Mouse (Mus musculus): ENCODE measurements around the gene Cstad. TPM values are rescaled to one million over a fixed set of nuclear protein-coding genes. Genes with fewer than 3 reads are reported as not detected.

Cstad gene
- polyA plus RNA-seq, 1 experiment: 0.57 TPM

DNA sequence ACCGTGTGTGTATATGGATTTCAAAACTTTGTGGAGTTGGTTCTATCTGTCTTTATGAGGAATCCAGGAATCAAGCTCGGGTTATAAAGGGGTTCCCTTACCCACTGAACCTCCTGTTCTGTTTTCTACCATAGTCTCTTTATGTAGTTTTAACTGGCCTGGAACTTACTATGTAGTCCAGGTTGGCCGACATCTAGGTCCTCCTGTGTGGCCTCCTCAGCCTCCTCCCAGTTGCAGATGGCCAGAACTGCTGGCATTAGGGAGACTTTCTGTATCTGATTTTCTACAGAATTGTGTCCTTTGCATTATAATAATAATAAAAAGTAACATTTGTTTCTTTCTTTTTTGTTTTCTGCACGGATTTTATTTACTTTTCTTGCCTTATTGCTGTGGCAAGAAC lies 21.3 kb upstream of the Cstad start:
- DNase-seq (ENCODE audit: low read depth): no peak
- TF ChIP-seq CTCF (IDR thresholded peaks at IDR 0.05; ENCODE audit: borderline replicate concordance, extremely low read depth, insufficient read depth, insufficient read length): no peak
- no peak for TF ChIP-seq POLR2A (IDR thresholded peaks at IDR 0.05; ENCODE audit: borderline replicate concordance, extremely low read depth, insufficient read depth, insufficient read length, poor library complexity, severe bottlenecking)

- DNase-seq (ENCODE audit: low read depth): no peak
Measured at GRCm38 (mm10) chr2:30577010-30577409, 17.8 kb upstream of the Cstad start.

DNA sequence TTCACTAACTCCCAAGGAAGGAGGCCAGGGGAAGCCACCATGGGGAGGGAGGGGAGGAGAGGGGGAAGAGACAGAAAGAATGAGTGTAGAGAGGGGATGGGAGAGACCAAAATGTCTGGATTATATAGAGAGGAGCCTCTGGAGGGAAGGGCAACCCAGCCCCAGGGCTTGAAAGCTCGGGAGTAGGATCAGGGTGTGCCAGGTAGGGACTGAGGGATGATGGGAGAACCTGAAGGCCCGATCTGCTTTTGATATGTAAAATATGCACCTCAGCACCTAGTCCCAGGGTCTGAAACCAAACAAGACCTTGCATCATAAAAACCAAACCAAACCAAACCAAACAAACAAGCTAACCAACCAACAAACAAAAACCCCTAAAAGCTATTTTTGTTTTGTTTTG lies 16.8 kb upstream of the Cstad start:
- TF ChIP-seq CTCF (IDR thresholded peaks at IDR 0.05; ENCODE audit: borderline replicate concordance, extremely low read depth, insufficient read depth, insufficient read length): no peak
- no peak for TF ChIP-seq POLR2A (IDR thresholded peaks at IDR 0.05; ENCODE audit: borderline replicate concordance, extremely low read depth, insufficient read depth, insufficient read length, poor library complexity, severe bottlenecking)
- DNase-seq (ENCODE audit: low read depth): no peak

More at GRCm38 (mm10) chr2:30577010-30577409, 17.8 kb upstream of the Cstad start:
- TF ChIP-seq CTCF (IDR thresholded peaks at IDR 0.05; ENCODE audit: borderline replicate concordance, extremely low read depth, insufficient read depth, insufficient read length) (no peak), POLR2A (IDR thresholded peaks at IDR 0.05; ENCODE audit: borderline replicate concordance, extremely low read depth, insufficient read depth, insufficient read length, poor library complexity, severe bottlenecking) (no peak)

DNA sequence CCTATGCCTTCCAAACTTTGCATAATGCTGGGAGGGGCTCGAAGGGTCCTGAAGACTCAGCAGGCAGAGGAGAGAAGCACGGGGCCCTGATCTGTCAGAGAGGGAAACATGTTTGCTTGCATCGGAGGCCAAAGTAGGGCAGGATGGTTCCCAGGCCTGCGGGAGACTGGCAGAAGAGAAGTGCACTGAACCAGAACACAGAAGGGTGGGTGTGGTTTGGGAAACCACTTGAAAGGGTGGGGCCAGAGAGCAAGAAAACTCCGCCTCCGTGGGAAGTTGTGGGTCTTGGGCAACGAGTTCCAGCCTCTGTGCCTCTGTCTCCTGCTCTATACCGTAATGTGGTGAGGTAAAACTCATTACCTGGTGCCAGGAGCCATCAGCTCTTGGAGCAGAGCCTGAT lies 7.7 kb upstream of the Cstad start:
- DNase-seq (ENCODE audit: low read depth): peak; percentile 63
- TF ChIP-seq POLR2A (IDR thresholded peaks at IDR 0.05; ENCODE audit: borderline replicate concordance, extremely low read depth, insufficient read depth, insufficient read length, poor library complexity, severe bottlenecking) (no peak), CTCF (IDR thresholded peaks at IDR 0.05; ENCODE audit: borderline replicate concordance, extremely low read depth, insufficient read depth, insufficient read length) (no peak)

DNA sequence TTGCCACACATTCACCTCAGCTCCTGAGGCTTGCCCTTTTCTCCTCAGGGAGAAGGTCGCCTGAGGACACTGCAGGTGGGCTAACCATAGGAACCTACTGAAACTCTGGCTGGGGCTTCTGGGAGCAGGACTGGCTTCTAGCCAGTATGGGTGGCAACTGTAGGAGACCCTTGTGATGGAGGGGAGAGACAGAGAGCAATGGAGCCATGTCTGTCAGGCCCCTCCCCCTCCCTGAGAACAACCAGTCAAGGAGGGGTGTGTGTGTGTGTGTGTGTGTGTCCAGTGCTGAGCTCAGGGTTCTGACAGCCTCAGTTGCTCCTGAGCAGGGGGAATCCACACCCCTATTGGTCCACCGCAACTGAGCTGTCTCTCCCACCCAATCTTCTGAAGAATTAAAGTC lies 7.2 kb upstream of the Cstad start:
- no peak for TF ChIP-seq POLR2A (IDR thresholded peaks at IDR 0.05; ENCODE audit: borderline replicate concordance, extremely low read depth, insufficient read depth, insufficient read length, poor library complexity, severe bottlenecking)
- TF ChIP-seq CTCF (IDR thresholded peaks at IDR 0.05; ENCODE audit: borderline replicate concordance, extremely low read depth, insufficient read depth, insufficient read length): no peak
- DNase-seq (ENCODE audit: low read depth): no peak

- no peak for DNase-seq (ENCODE audit: low read depth)
- no peak for TF ChIP-seq CTCF (IDR thresholded peaks at IDR 0.05; ENCODE audit: borderline replicate concordance, extremely low read depth, insufficient read depth, insufficient read length)
- TF ChIP-seq POLR2A (IDR thresholded peaks at IDR 0.05; ENCODE audit: borderline replicate concordance, extremely low read depth, insufficient read depth, insufficient read length, poor library complexity, severe bottlenecking): no peak
Measured at GRCm38 (mm10) chr2:30588985-30589511, 5.8 kb upstream of the Cstad start.

- TF ChIP-seq CTCF (IDR thresholded peaks at IDR 0.05; ENCODE audit: borderline replicate concordance, extremely low read depth, insufficient read depth, insufficient read length) (no peak), POLR2A (IDR thresholded peaks at IDR 0.05; ENCODE audit: borderline replicate concordance, extremely low read depth, insufficient read depth, insufficient read length, poor library complexity, severe bottlenecking) (no peak)
- no peak for DNase-seq (ENCODE audit: low read depth)
Measured at GRCm38 (mm10) chr2:30589781-30590180, 5.1 kb upstream of the Cstad start.

- no peak for TF ChIP-seq CTCF (IDR thresholded peaks at IDR 0.05; ENCODE audit: borderline replicate concordance, extremely low read depth, insufficient read depth, insufficient read length)
- no peak for TF ChIP-seq POLR2A (IDR thresholded peaks at IDR 0.05; ENCODE audit: borderline replicate concordance, extremely low read depth, insufficient read depth, insufficient read length, poor library complexity, severe bottlenecking)
- DNase-seq (ENCODE audit: low read depth): peak; percentile 93
Measured at GRCm38 (mm10) chr2:30590909-30591308, 3.9 kb upstream of the Cstad start.

- no peak for DNase-seq (ENCODE audit: low read depth)
- TF ChIP-seq CTCF (IDR thresholded peaks at IDR 0.05; ENCODE audit: borderline replicate concordance, extremely low read depth, insufficient read depth, insufficient read length): no peak
- TF ChIP-seq POLR2A (IDR thresholded peaks at IDR 0.05; ENCODE audit: borderline replicate concordance, extremely low read depth, insufficient read depth, insufficient read length, poor library complexity, severe bottlenecking): no peak
Measured at GRCm38 (mm10) chr2:30592391-30592790, 2.4 kb upstream of the Cstad start.

- no peak for DNase-seq (ENCODE audit: low read depth)
- TF ChIP-seq CTCF (IDR thresholded peaks at IDR 0.05; ENCODE audit: borderline replicate concordance, extremely low read depth, insufficient read depth, insufficient read length): no peak
- TF ChIP-seq POLR2A (IDR thresholded peaks at IDR 0.05; ENCODE audit: borderline replicate concordance, extremely low read depth, insufficient read depth, insufficient read length, poor library complexity, severe bottlenecking): no peak
Measured at GRCm38 (mm10) chr2:30592951-30593350, 1.9 kb upstream of the Cstad start.

GRCm38 (mm10) chr2:30593636-30594310 lies 1.1 kb upstream of the Cstad start:
- peak; percentile 68 for DNase-seq (ENCODE audit: low read depth)
- TF ChIP-seq POLR2A (IDR thresholded peaks at IDR 0.05; ENCODE audit: borderline replicate concordance, extremely low read depth, insufficient read depth, insufficient read length, poor library complexity, severe bottlenecking) (no peak), CTCF (IDR thresholded peaks at IDR 0.05; ENCODE audit: borderline replicate concordance, extremely low read depth, insufficient read depth, insufficient read length) (no peak)

DNA sequence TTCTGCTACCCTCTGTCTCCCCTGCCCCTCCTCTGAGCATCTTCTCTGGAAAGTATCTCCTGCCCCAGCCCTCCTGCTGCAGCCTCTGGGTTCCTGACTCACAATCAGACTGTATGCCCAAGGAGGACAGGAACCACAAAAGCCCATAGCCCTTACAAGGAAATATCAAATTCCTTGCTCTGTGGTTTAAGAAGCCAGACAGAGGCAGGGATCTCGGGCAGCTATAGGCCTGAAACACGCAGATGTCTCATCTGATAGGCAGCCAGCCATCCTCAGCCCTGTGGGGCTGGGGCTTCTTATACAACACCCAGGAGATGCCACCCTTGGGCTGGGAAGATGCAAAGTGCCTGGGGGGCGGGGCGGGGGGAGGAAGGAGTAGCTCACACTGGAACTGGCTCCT lies 956 bp downstream of the Cstad start:
- no peak for DNase-seq (ENCODE audit: low read depth)
- TF ChIP-seq CTCF (IDR thresholded peaks at IDR 0.05; ENCODE audit: borderline replicate concordance, extremely low read depth, insufficient read depth, insufficient read length) (no peak), POLR2A (IDR thresholded peaks at IDR 0.05; ENCODE audit: borderline replicate concordance, extremely low read depth, insufficient read depth, insufficient read length, poor library complexity, severe bottlenecking) (no peak)
